Mouse (Mus musculus): ENCODE measurements around the gene Yrdc.

GRCm38 (mm10) chr4:124802309-124803260 is 47.9 kb upstream of the Yrdc start:
- TF ChIP-seq POLR2A (IDR thresholded peaks at IDR 0.05; ENCODE audit: low read depth, low read length) (peak; percentile 63), CTCF (IDR thresholded peaks at IDR 0.05; ENCODE audit: extremely low read depth, insufficient read depth, insufficient read length, insufficient replicate concordance) (no peak)
